Mouse (Mus musculus): ENCODE measurements around the gene Csrnp1. TPM values are rescaled to one million over a fixed set of nuclear protein-coding genes. Genes with fewer than 3 reads are reported as not detected.

Csrnp1 gene
- total RNA-seq, 2 experiments from 2014 or later: 11.1 to 29.3 TPM

Other genes starting within 250 kb of the Csrnp1 start
- under 1 TPM in 1 of 2 experiments, not detected in 1; 0.05 TPM for gene Scn11a, start 159.2 kb downstream of the Csrnp1 start, total RNA-seq (2021)
- gene Wdr48, start 89.8 kb downstream of the Csrnp1 start, total RNA-seq (2021): 10 to 100 TPM; 27.6 to 29.2 TPM
- 10 to 100 TPM; 30.2 to 30.6 TPM for gene Gorasp1, start 47.1 kb downstream of the Csrnp1 start, total RNA-seq (2021)
- gene Ttc21a, start 47.1 kb downstream of the Csrnp1 start, total RNA-seq (2021): not detected
- 100 to 1,000 TPM; 122 to 127 TPM for gene Xirp1, start 38.9 kb upstream of the Csrnp1 start, total RNA-seq (2021)
- 1 to 10 TPM; 3.1 to 5.4 TPM for gene Cx3cr1, start 85.2 kb upstream of the Csrnp1 start, total RNA-seq (2021)
- not detected for gene Ccr8, start 107.5 kb upstream of the Csrnp1 start, total RNA-seq (2021)
- 10 to 100 TPM; 18.9 to 21.1 TPM for gene Slc25a38, start 125.7 kb upstream of the Csrnp1 start, total RNA-seq (2021)
- gene Rpsa, start 143.0 kb upstream of the Csrnp1 start, total RNA-seq (2021): 100 to 1,000 TPM; 494 to 510 TPM
- gene Mobp, start 165.0 kb upstream of the Csrnp1 start, total RNA-seq (2021): not detected